Mouse (Mus musculus): ENCODE results near the gene Rftn1.

DNA sequence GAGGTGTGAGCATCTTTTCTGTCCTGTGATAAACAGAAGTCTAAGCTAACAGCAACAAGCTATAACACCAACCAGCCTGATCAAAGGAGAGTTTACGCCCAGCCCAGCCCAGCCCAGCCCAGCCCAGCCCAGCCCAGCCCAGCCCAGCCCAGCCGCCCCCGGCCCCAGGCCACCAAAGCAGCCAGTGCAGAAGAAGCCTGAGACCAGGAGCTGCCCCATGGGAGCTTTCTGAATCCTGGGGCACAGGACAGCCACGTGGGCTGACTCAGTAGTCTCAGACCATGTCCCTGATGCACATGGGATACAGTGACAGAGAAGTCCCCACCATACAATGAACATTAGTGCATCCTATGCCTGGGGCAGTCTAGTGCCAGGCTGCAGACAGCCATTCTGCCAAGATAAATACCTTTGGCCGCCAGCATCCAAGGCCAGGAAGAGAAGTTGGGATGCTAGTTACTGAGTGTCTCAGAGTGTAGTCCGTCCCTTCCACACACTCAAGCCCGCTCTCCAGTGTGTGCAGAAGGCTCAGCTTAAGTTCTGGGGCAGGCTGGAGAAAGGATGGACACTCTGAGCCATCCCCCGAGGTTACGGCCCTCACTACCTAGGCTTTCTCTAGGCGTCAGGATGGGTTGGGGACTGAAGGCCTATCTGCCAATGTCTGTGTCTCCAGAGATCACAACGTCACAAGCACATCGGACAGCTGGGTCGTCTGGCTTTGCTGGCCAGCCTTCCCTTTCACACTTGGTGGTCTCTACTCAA, 45.6 kb upstream of the Rftn1 start:
- no peak for TF ChIP-seq POLR2A (IDR thresholded peaks at IDR 0.05; ENCODE audit: extremely low read depth, insufficient read depth, low read length)
- no peak for TF ChIP-seq CTCF (IDR thresholded peaks at IDR 0.05; ENCODE audit: low read depth, low read length)
